Mouse (Mus musculus) heart, postnatal 25 days (tissue): Measurements from ENCODE around the gene Ubash3a. TPM values are rescaled to one million over a fixed set of nuclear protein-coding genes. Genes with fewer than 3 reads are reported as not detected.

ENCODE experiments used
- DNase-seq: peaks from one replicate; pipeline ENCODE4 v3.0.0; 2022; ENCODE audit warnings: low spot score
- intact Hi-C: fragments of 180-260 bp; cut with DNase I; formaldehyde crosslinking; loops from one replicate; pipeline ENCODE4 v1.15.1; 2025
- total RNA-seq, 2 experiments: library from RNA; stranded (reverse); gene quantifications; 2 replicates each; pipeline ENCODE4 v1.2.3; 2021

Ubash3a gene
- total RNA-seq = not detected

DNA sequence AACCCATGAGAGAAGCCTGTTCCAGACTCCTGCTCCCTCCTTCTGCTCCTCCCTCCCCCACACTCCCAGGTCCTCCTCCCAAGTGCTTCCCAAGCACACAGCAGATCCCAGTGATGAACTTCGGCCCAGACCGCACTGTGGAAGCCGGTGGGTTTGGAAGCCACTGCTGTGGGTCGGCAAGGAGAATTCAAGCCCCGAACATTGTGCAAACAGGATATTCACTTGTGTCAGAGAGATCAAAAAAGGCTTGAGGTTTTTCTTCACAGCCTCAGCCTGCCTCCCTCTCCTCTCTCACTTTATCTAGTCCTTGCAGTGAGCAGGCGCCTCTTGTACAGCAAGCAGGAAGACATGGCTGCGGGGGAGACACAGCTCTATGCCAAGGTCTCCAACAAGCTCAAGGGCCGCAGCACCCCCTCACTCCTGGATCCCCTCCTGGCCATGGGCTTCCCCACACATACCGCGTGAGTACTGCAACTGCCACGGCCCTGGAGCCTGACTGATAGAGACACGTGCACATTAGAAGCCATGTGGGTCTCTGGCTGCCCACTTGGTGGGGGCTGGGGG lies at the start of gene Ubash3a:
TSS of gene Ubash3a (plus strand) at position 103 of the 564 bp plus-strand sequence.
- no peak for DNase-seq
- intact Hi-C loops = no loop called here

GRCm38 (mm10) chr17:31157921-31158320 lies 49.8 kb upstream of the Ubash3a start:
- DNase-seq = no peak
- intact Hi-C loops = no loop called here

GRCm38 (mm10) chr17:31160291-31160690 lies 47.4 kb upstream of the Ubash3a start:
- DNase-seq = no peak
- intact Hi-C loops = no loop called here

DNA sequence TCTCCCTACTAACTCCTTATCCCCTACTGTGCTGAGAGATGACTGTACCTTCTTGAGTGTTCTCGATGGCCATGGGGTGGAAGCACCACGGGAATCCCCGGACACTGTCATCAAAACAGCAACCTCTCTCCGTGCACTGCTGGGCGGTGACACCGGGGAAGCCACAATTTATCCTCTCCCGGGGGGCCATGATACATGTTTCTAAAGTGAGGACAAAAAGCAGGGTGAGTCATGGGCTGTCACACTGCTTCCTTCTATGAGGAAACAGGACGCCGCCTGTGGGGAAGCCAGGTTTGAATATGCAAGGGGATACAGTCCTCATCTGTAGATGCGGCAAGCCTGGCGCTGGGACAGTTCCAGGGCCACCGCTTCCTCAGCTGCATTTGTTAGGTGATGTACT lies 45.1 kb upstream of the Ubash3a start:
- intact Hi-C loops = no loop called here
- no peak for DNase-seq

DNA sequence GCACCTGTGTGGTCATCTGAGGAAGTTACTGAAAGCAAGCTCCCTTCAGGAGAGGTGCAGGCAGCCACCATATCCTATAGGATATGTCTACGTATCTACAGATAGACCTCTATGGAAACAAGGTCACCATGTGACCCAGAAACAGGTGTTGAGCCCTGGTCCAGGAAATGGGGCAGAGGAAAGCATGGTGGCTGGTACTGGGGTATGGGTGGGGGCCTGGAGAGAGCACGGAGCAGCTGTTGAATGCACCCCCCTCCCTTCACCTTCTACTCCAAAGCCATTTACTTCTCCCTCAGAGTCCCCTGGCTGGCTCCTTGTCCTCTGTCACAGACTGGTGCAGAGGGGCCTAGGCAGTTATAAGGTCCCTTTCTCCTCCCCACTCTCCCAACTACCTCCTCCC lies 43.9 kb upstream of the Ubash3a start:
- DNase-seq = no peak
- intact Hi-C loops = no loop called here

DNA sequence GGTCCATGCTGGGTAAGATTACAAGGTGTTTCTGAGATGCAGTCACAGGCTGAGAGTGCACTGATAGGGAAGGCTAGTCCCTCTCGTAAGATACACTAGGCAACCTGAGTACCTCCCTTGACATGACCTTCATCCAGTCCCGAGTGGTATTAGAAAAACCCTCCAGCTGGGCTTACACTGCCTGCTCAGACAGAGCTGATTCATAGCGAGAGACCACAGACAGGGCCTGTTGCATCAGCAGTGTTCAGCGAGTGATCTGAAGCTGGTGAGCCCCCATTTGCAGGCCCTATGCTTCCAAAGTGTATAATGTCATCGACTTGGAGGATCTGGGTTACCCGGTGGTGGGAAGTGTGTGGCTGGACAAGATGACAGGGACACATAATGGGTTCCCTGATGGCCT lies 42.5 kb upstream of the Ubash3a start, which contains the start of gene Tff1:
TSS of gene Tff1 (minus strand) at position 151 of the 400 bp plus-strand sequence.
- no peak for DNase-seq
- intact Hi-C loops = no loop called here

- no peak for DNase-seq
- intact Hi-C loops = no loop called here
Observed at GRCm38 (mm10) chr17:31169796-31170195, 37.9 kb upstream of the Ubash3a start.

DNA sequence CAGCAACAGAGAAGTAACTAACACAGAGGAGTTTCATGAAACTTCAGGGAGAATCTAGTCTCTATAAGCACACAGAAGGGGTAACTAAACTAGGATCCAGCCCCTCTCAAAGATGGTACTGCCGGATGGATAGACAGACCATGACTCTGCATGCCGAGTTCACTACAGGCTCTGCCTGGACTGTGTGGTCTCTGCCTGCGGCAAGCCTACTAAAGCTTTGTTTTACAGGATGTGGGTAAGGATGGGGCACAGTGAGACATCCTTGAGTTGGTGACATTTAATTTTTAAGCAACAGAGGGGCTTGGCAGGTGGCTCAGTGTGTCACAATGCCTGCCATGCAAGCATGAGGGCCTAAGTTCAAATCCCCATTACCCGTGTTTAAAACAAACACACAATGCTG lies 31.4 kb upstream of the Ubash3a start:
- intact Hi-C loops = no loop called here
- DNase-seq = no peak

DNA sequence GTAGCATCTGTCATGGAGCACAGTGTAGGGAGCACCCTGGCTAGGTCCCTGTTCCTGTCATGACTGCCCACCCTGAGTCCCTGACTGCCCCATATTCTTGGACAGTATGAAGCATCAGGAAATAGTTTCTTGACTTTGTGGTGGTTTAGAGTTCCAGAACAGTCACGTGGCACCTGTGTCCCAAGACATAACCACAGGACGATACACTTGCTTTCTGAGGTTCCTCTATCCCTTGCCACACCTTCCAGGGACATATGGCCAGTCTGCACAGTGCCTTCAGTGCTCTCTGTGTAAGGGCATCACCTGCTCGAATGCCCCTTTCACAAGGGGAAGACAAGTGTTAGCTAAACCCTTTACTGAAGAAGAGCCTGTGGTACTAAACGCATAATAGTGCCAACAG lies 26.2 kb upstream of the Ubash3a start:
- intact Hi-C loops = no loop called here
- no peak for DNase-seq

GRCm38 (mm10) chr17:31183180-31183974 lies 24.3 kb upstream of the Ubash3a start:
- intact Hi-C loops = no loop called here
- DNase-seq = no peak

- intact Hi-C loops = no loop called here
- no peak for DNase-seq
Observed at GRCm38 (mm10) chr17:31184269-31184990, 23.2 kb upstream of the Ubash3a start.

- DNase-seq = no peak
- intact Hi-C loops = loop anchor here (1.0 to 2.0 kb wide), 2 partner anchors 49 to 176 kb away; no protein-coding TSS in a partner anchor
Observed at GRCm38 (mm10) chr17:31187370-31187769, 20.3 kb upstream of the Ubash3a start.

- DNase-seq = no peak
- intact Hi-C loops = no loop called here
Observed at GRCm38 (mm10) chr17:31191825-31192224, 15.8 kb upstream of the Ubash3a start.

DNA sequence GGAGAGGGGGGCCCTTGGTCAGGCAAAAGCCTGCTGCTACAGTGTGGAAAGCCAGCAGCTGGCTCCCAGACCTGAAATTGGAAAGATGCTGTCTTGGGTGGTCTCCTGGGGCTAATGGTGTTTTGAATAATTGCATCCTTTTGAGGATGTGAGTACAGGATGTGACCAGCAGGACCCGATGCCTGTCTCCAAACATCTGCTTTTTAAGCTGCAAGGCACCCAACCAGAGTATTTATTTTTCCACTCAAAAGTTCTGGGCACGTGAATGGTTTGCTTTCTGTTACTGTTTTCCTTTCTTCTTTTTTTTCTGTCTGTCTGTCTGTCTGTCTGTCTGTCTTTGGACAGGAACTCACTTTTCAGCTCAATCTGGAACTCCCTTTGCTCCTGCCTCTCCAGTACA lies 15.0 kb upstream of the Ubash3a start:
- DNase-seq = no peak
- intact Hi-C loops = no loop called here

DNA sequence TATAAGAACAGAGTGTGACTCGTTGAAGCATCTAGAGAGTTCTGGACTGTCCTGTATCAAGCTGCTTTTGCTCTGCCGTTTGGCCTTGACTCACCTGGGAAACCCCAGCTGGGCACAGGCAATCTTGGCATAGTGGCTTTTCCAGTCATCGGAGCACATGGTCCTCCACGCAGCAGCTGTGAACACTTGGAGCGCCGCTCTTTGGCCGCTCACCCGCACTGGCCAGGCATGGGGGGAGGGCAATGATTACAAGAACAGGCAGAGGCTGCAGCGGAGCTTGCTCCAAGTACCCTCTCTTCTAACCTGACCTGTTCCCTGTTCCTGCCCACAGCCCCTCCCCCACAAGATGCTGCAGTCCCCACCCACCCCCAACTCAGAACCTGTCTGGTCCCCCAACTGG lies 14.3 kb upstream of the Ubash3a start:
- DNase-seq = no peak
- intact Hi-C loops = no loop called here

DNA sequence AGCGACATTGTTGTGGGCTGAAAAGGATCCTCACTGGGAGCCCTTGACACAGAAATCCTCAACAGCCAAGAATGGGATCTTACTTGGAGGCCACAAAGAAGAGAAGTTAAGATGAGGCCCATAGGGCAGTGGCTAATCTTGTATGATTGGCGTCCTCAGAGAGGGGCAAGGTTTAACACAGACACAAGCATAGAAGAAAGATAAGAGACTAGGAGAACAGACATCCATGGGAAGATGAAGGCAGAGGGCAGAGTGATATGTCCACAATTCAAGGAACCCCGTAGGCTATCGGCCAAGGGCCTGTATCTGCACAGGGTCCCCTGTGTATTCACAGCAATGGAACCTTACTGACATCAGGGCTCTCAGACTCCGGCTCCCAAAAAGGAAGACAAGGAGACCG lies 12.5 kb upstream of the Ubash3a start:
- intact Hi-C loops = no loop called here
- no peak for DNase-seq

DNA sequence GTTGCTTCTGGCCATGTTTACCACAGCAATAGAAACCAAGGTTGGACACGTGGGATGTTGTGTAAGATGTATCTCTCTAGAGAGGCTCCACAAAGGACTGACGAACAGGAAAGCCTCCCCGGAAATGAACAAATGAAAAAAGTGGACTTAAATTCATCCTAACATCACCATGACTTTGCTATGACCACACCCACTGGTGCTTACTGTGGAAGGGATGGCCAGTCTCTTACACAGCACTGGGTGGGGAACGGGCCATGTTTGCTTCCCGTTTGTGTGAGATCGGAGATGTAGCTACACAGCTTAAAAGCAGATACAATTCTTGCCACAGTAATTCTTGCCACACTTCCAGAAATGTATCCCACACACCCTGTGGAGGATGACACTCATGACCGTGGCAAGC lies 11.4 kb upstream of the Ubash3a start:
- intact Hi-C loops = no loop called here
- DNase-seq = no peak

- intact Hi-C loops = no loop called here
- DNase-seq = no peak
Observed at GRCm38 (mm10) chr17:31198877-31199276, 8.8 kb upstream of the Ubash3a start, which contains the start of gene Tmprss3. TSS of gene Tmprss3 (minus strand) at chr17:31198977.

- intact Hi-C loops = no loop called here
- no peak for DNase-seq
Observed at GRCm38 (mm10) chr17:31208654-31209053, 981 bp downstream of the Ubash3a start.

DNA sequence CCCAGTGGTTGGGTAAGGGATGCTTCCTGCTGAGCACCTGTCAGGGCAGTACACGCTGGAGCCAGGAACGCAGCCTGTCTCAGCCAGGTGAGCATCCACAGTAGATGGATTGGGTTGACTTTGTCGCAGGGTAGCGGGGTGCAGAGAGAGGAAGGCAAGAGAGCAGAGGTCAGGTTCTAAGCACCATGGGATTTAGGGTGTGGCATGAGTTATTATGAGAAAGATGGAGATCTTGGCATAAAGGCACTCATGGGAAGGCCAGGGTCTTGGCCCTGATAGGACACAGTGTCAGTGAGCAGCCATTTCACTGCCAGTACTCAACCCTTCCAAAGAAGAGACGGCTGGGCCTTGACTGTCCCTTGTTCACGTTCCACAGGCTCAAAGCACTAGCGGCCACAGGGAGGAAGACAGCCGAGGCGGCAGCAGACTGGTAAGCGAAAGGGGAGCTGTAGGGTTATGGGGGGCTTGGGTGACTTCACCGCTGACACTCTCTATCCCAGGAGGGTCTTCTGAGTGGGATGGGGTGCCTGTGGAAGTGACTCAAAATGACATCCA lies 1.8 kb downstream of the Ubash3a start:
- DNase-seq = no peak
- intact Hi-C loops = no loop called here

DNA sequence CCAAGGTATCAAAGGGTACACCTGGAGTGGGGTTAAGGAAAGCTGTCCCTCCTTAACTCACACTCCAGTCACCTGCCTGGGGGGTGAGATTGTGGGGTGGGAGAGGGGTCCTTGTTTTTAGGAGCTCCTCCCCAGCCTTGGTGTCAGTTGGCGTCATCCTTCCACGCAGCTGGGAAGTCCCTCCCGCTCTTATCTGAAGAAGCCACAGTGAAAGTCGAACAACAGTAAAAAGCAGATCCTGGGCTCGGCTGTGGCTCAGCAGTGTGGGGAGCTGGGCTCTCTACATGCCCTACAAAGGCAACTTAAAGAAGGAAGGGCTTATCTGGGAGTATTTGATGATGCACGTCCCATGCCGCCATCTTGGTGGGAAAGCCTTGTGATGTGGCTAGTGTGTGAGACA lies 2.6 kb downstream of the Ubash3a start:
- intact Hi-C loops = no loop called here
- no peak for DNase-seq
